Mouse (Mus musculus) cortical plate, adult 2 months (tissue): Measurements from ENCODE around the gene Utp4.

Experiments
- CTCF ChIP-seq: fragments of 200-500 bp; IDR thresholded peaks from 2 replicates; pipeline ENCODE4 v1.5.1; 2011; ENCODE audit warnings: mild to moderate bottlenecking, control low read depth, low read length; ENCODE audit not compliant: insufficient read depth; ENCODE audit errors: extremely low read depth
- POLR2A ChIP-seq: fragments of 200-500 bp; IDR thresholded peaks from 2 replicates; pipeline ENCODE4 v1.6.1; 2011; ENCODE audit warnings: mild to moderate bottlenecking, low read length, control low read depth; ENCODE audit not compliant: insufficient read depth; ENCODE audit errors: extremely low read depth

DNA sequence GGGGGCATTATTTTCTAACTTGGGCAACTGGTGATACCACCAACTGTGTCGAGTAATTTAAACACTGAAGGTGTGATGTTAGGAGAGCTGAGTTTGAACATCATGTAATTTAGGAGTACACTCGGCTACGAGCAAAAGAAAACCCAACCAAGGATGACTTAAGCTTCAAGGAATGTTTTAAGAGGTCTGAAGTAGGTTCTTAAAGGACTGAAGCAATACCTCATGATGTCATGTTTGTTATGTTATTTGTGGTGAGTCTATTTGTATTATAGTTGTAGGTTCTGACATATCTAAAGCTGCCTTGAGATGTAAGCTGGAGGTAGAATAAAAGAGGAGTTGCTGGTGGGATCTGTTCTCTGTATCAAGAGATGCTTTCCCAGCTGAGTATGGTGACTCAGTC is 76.5 kb downstream of the Utp4 start:
- TF ChIP-seq POLR2A, result no peak
- TF ChIP-seq CTCF, result no peak
